Mouse (Mus musculus) small intestine, adult 2 months (tissue): ENCODE data around the gene Arpc2. TPM values are rescaled to one million over a fixed set of nuclear protein-coding genes. Genes with fewer than 3 reads are reported as not detected.

Experiments
- H3K27ac ChIP-seq: fragments of 200-500 bp; 2 replicates; pipeline ENCODE4 v1.5.1; 2012; ENCODE audit warnings: low read depth, low read length, control low read depth, inconsistent platforms; ENCODE audit not compliant: insufficient read depth
- H3K27me3 ChIP-seq: fragments of 200-500 bp; 2 replicates; pipeline ENCODE4 v1.6.1; 2012; ENCODE audit warnings: mild to moderate bottlenecking, moderate library complexity, low read length, inconsistent platforms; ENCODE audit not compliant: control insufficient read depth, insufficient read depth
- H3K36me3 ChIP-seq: fragments of 200-500 bp; 2 replicates; pipeline ENCODE4 v1.6.1; 2012; ENCODE audit warnings: mild to moderate bottlenecking, low read length, control low read depth, inconsistent platforms; ENCODE audit not compliant: control insufficient read depth, insufficient read depth
- H3K4me1 ChIP-seq: fragments of 200-500 bp; 2 replicates; pipeline ENCODE4 v1.6.1; 2012; ENCODE audit warnings: low read length, inconsistent platforms, mixed read lengths; ENCODE audit not compliant: control insufficient read depth, insufficient read depth, insufficient read length
- H3K4me3 ChIP-seq: fragments of 200-500 bp; 2 replicates; pipeline ENCODE4 v1.5.1; 2012; ENCODE audit warnings: low read depth, mild to moderate bottlenecking, control low read depth, inconsistent platforms, low read length, moderate library complexity
- CTCF ChIP-seq: fragments of 200-500 bp; IDR thresholded peaks from 2 replicates; pipeline ENCODE4 v1.5.1; 2012; ENCODE audit warnings: low read depth, mild to moderate bottlenecking, control low read depth, inconsistent platforms, low read length, moderate library complexity, mixed read lengths; ENCODE audit not compliant: insufficient replicate concordance, insufficient read length; ENCODE audit errors: extremely low read depth
- POLR2A ChIP-seq: fragments of 200-500 bp; IDR thresholded peaks from 2 replicates; pipeline ENCODE4 v1.6.1; 2012; ENCODE audit warnings: low read depth, mild to moderate bottlenecking, control low read depth, inconsistent platforms, low read length, moderate library complexity
- WGBS: fragments of 180-500 bp; shearing (Covaris S2); methylation state at CpG from one replicate; pipeline ENCODE4 v1.1.7; 2018; 5-methylcytosine and 5-hydroxymethylcytosine counted together
- polyA plus RNA-seq: library from polyadenylated mRNA; depleted of rRNA; stranded (reverse); fragments of >200 nt; gene quantifications from 2 replicates; pipeline ENCODE4 v1.2.3, GENCODE M21; 2012

The Arpc2 gene
- polyA plus RNA-seq, 1 experiment, result 323 TPM

DNA sequence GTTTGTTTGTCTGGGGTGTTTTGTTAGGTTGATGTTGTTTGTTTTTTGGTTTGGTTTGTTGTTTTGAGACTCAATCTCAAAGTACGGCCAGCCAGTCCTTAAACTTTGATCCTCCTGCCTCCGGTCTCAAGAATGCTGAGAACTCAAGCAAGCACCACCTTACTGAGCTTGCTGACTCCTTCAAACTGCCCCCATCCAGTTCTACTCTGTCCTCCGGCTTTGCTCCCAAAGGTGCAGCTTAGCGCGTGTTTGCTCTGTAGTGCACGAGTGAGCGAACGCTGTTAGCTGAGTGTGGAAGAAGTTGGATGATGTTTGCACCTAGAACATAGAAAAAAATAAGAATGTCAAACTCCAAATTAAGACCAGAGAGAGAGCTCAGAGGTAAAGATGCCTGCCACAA lies 26.9 kb upstream of the Arpc2 start:
- Histone ChIP-seq H3K4me3 (no peak overlapping the region), H3K4me1 (no peaks in the 10 kb centered on the region), H3K27me3 (no peaks in the 10 kb centered on the region), H3K36me3 (no peaks in the 10 kb centered on the region), H3K27ac (no peak overlapping the region)
- WGBS, result 88% methylated on average over 8 of the region's 8 CpGs
- TF ChIP-seq CTCF, result no peak
- TF ChIP-seq POLR2A, result no peak

DNA sequence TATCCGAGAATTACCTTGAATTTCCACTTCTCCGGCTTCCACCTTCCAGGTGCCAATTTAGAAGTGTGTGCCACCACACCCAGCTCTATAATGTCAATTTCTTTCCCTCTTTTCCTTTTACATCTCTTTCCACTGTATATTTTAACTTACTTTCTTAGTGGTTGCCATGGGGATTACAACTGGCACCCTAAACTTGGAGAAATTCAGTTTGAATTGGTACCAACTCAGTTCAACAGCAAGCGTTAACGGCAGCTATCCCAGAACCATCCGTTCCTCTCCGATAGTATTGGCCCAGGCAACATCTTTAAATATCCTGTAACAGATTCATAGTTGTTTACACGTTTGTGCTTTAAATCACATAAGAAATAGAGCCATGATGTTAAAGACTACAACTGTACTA lies 16.0 kb upstream of the Arpc2 start:
- Histone ChIP-seq H3K27ac (no peak overlapping the region), H3K4me1 (no peaks in the 10 kb centered on the region), H3K4me3 (no peak overlapping the region), H3K27me3 (no peaks in the 10 kb centered on the region), H3K36me3 (no peaks in the 10 kb centered on the region)
- WGBS, result 87% methylated on average over 7 of the region's 7 CpGs
- TF ChIP-seq CTCF (no peak), POLR2A (no peak)

DNA sequence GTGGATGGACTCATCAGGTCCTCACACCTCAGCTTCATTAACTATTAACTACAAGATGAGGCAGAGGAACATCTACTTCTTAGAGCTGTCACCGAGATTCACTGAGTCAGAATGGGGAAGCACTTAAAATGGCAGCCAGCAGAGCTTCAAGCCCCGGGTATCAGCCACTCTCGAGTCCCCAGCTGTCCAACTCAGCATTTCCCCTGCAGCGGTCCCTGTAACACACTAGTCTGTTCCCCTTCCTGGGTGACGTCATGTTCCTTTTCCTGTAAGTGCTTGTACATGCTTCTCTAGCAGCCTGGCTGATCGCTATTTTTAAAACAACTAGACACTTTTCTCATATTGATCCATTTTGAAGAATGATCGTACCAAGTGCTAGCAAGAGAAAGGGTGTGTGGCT lies 8.6 kb upstream of the Arpc2 start:
- Histone ChIP-seq H3K4me3 (no peak overlapping the region), H3K36me3 (no peaks in the 10 kb centered on the region), H3K4me1 (no peaks in the 10 kb centered on the region; the same call in 1 of the 2 replicates), H3K27ac (peak overlapping the region; percentile 28; the same call in 1 of the 2 replicates), H3K27me3 (no peaks in the 10 kb centered on the region)
- 54% methylated on average over 7 of the region's 7 CpGs for WGBS
- TF ChIP-seq CTCF, result no peak
- no peak for TF ChIP-seq POLR2A

DNA sequence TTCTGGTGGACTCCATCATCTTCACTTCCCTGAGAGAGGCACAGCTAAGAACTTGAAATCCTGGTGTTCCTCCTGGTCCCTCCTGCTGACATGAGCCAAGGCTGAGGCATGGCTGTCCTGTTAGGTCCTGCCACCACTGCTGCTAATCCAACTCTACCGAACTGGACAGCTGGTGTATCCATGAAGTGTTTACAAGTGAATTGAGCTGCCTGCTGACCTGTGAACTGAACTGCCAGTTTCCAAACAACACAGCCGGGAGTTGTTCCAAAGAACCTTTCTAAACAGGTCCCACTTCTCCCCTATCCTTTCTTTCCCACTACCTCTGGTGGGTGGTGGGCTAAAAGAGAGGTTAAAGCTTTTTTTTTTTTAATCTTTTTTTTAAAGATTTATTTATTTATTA lies 5.9 kb upstream of the Arpc2 start:
- no peak overlapping the region for H3K27ac ChIP-seq

DNA sequence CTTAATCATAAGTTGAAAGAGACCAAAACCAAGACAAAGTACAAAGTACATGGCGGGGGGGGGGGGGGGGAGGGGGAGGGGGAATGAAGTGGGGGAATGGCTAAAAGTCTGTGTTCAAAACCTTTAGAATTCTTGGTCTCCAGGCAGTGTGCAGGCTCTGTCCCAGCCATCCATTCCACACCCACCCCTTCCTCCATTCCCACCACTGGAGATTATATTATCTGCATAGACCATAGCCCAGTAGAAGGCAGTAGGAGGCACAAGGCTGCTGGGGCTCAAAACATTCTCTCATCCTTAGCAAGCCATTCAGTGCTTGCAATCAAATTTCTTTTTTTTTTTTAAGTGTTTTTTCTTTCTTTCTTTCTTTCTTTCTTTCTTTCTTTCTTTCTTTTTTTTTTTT lies 4.9 kb upstream of the Arpc2 start:
- Histone ChIP-seq H3K36me3 (no peaks in the 10 kb centered on the region), H3K4me1 (no peaks in the 10 kb centered on the region; the same call in 1 of the 2 replicates), H3K4me3 (no peak overlapping the region), H3K27me3 (no peaks in the 10 kb centered on the region), H3K27ac (no peak overlapping the region)
- WGBS, result 17% methylated on average over 1 of the region's 1 CpGs
- TF ChIP-seq POLR2A (no peak), CTCF (no peak)

More for the DNA sequence above, 5.9 kb upstream of the Arpc2 start:
- TF ChIP-seq CTCF (no peak), POLR2A (no peak)
- Histone ChIP-seq H3K27me3 (no peaks in the 10 kb centered on the region), H3K4me3 (no peak overlapping the region), H3K36me3 (no peaks in the 10 kb centered on the region), H3K4me1 (no peaks in the 10 kb centered on the region; the same call in 1 of the 2 replicates)
- 64% methylated on average over 2 of the region's 2 CpGs for WGBS

DNA sequence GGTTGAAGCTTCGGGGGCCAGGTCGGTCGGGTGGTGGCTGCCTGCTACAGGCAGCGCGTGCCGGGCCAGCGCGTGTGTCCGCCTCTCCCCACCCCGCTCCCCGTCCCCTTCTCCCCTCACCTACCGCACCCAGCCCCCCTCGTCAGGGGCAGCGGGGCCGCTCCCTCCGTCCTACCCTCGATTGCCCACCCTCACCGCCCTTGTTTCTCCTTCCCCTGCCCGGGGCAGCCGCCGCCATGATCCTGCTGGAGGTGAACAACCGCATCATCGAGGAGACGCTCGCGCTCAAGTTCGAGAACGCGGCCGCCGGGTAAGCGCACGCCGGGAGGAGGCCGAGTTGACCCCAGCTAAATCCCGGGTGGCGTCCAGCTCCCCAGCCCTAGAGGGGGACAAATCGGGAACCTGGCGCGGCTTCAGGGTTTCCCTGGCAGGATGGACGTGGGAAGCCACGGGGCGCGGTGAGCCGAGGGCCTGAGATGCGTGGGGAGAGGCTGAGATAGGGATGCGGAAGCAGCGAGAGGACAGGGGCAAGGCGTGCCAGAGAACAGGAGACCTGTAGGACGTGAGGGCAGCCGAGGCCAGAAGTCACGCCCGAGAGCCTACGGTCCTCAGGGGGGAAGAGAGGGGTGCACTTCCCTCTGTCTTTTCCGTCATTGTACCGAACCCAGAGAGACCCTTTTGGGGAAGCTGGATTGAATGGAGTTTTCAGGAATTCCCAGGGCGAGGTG lies 870 bp downstream of the Arpc2 start:
- no peaks in the 10 kb centered on the region for H3K27me3 ChIP-seq
- H3K4me1 ChIP-seq, result peaks cover 12% of the 10 kb centered on the region
- H3K4me3 ChIP-seq, result peak overlapping the region; percentile 84
- peak overlapping the region; percentile 95 for H3K27ac ChIP-seq
- TF ChIP-seq CTCF, result no peak
- TF ChIP-seq POLR2A, result peak; percentile 55
- WGBS, result under 1% methylated on average over 57 of the region's 57 CpGs
- H3K36me3 ChIP-seq, result peaks cover 3% of the 10 kb centered on the region

DNA sequence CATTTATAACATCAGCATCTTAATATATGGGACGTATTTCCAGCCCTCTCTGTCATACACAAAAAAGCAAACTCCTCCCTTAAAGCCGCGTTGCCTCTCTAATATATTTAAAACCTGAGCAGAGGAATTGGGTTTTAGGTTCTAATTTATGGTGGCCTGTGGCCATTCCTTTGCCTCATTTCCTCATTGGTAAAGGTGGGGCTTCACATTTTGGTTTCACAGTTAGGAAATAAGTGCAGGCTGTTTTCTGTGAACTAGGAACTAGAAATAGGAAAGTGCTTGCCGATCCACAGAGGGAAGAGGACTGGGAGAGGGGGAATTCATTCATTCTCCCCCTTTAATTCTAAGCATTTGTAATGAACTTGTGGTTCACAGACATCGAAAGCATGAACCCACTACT lies 1.8 kb downstream of the Arpc2 start:
- peaks cover 12% of the 10 kb centered on the region for H3K4me1 ChIP-seq
- H3K27ac ChIP-seq, result peak overlapping the region; percentile 95
- TF ChIP-seq POLR2A (no peak), CTCF (no peak)
- H3K4me3 ChIP-seq, result peak overlapping the region; percentile 23; the same call in 1 of the 2 replicates
- WGBS, result 2% methylated on average over 5 of the region's 5 CpGs
- peaks cover 3% of the 10 kb centered on the region for H3K36me3 ChIP-seq
- H3K27me3 ChIP-seq, result no peaks in the 10 kb centered on the region
